Mouse (Mus musculus) c-Kit-positive CD71-positive TER-119-positive erythroid progenitor cells, embryonic 14.5 days (primary cell): ENCODE results near the gene Lamc2.
"Not testable (repeated sequence)": the region's sequence is repeated elsewhere in the genome, so short reads cannot be mapped to it uniquely, and the experiment has no call there.

Source experiments
- DNase-seq: peaks from one replicate; pipeline ENCODE4 v3.0.0-alpha.2; 2013; ENCODE audit warnings: low spot score

The Lamc2 gene

DNA sequence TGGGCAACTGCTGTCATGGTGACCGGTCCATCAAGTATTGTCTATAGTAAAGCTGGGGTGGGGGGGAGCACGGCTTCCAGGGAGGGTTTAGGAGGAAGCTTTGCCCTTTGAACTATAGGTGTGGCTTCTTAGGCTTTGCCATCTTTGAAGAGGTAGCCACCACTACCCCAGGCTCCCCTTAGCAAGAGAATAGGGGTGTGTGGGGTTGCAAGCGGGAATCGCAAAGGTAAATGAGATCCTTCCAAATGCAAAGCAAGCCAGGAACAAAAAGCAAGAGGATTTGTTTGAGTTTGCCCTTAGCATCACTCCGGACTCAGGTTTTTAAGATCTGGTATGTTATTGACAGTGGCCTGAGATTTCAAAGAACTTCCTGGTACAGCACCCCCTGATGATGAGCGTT is 90.9 kb downstream of the Lamc2 start:
- no peak for DNase-seq

DNA sequence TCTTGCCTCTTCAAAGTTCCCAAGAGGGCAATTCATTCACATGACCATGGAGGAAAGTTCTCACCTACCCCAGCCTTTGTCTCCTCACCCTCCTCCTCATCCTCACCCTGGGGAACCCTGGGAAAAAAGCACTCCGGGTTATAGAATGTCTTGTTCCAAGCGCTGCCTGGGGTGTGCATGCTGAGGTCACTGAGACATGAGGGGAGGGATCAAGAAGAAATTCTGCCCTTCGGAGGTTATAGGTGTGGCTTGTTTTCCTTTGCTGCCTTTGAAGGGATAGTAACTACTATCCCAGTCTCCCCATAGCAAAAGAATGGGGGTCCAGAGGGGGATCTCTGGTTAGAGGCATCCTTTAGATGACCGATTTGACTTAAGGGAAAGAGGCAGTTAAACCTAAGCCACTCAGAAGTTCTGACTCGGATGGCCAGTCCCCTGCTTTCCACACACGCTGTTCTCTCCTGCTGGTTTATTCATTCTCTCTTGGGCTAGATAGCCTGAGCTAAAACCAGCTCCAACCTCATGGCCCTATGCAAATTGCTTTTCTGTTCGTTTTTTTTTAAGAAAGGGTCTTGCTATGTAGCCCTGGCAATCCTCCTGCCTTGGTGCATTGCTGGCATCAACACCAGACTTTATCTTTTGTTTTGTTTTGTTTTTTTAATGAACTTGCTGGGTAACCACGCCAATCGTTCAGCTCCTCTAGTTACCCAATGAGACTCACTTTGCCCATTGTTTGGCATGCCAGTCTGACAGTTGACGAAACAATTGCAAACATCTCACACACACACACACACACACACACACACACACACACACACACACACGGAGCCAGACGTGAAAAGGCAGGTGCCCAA is 91.8 kb downstream of the Lamc2 start:
- no peak for DNase-seq

DNA sequence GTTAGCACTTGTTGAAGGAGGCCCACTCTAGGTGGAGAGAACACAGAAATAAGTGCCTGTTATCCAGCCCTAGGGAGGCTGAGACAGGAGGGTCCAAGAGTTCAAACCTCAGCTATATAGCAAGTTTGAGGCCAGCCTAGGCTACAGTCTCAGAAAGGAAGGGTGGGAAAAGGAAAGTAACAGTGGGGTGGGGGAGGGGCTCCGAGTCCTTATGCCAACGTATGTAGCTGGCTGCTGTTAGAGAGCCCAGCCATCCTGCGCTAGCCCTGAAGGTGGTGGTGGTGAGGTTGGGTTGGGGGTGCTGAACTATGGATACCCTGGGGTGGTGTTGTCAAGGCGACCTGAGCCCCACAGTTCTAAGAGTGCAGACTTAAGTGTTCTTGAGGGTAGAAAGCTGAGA is 92.7 kb downstream of the Lamc2 start:
- no peak for DNase-seq

DNA sequence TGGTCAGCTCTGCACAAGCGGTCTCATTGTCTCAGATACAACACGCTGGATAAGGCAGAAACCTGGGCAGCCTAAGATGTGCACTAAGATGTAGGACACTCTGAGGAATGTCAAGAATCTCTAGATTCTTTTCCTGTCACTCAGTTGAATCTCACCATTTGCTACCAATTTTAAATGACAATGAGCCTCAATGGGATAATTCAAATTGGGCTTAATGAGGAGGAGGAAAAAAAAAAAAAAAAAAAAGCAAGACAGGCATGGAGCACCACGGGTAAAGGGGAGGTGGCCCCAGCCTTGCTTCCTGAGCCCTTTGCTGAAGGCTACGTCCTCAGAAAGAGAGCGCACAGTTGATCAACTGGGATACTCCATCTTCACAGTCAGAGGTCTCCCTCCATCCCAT is 93.1 kb downstream of the Lamc2 start:
- no peak for DNase-seq

DNA sequence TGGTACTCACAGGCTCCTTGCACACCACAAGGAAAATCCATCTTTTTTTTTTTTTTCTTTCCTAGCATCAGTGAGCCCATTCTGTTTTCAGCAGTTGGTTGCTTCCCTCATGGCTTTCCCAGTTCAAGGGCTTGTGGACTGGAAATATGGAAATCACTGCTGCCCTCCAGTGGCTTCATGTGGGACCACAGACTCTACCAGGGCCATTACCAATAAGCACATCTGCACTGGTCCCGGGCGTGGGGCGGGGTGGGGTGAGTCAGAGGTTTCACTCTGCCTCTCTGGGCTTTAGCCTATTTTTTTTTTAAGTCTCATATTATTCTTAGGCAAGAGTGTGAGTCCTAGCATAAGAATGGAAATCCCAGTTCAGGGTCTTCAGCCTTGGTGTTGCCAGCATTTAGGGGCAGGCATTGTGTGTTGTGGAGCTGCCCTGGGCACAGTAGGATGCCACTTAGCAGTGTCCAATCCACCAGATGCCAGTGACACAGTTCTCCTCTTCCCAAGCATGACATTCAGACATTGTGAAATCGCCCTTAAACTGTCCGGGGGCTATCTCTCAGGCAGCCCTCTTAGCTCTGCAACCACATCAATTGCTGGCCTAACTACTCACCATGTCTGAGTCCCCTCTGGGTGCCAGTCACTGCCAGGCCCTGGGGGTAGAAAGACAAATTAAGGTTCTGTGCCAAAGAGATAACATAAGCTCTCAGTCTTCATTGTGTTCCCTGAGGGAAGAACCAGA is 93.8 kb downstream of the Lamc2 start:
- DNase-seq, result peak; percentile 48

DNA sequence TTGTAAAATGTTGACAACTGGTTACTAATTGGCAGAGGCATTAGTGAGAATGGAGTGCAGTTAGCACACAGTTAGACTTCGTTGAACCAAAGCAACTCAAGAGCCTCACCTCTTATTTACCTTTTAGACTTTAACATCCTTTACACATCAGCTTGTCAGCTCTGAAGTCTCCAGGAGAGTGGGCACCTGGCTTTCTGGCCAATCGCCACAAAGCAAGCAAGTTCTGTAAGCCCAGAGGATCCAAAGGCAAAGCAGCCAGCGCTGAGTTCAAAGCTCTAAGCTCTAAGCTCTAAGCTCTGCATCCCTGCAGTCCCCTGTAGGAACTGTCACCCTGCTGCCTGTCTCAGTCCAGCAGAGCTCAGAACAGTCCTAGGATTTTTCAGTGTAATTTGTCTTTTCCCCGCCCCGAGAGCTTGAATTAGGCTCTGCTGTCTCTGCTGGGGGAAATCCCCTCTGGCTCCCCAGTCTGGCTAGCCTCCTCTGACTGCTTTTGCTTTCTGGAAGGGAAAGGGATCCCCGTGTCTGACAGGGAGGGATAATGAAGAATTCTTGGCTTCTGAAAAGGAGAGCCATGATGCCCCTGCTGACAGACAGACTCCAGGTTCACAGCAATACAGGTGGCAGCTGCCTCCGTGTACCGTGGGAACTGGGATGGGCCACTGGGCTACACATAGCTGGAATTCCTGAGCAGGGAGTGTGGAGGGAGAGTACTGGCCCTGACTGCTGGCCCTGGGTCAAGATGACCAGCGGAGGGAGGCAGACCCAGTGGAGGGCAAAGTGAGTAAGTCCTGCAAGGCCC is 94.6 kb downstream of the Lamc2 start:
- no peak for DNase-seq

DNA sequence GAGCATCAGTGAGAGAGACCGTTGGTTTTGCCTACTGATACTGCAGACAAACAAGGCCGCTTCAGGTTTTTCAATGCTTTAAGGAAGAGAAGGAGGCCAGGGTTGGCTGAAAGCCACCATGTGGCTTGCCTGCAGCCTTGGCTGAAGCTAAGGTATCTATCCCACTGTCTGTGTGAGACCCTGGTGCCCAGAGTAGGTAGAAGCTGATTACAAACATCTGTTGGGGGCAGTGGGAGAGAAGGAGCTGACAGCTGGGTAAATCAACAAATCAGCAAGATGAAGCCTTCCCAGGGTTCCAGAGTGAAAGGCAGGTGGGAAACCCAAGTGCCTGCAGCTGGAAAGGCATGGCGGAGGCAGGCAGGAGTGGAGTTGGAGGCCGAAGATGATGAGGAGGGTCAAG is 95.4 kb downstream of the Lamc2 start:
- no peak for DNase-seq

DNA sequence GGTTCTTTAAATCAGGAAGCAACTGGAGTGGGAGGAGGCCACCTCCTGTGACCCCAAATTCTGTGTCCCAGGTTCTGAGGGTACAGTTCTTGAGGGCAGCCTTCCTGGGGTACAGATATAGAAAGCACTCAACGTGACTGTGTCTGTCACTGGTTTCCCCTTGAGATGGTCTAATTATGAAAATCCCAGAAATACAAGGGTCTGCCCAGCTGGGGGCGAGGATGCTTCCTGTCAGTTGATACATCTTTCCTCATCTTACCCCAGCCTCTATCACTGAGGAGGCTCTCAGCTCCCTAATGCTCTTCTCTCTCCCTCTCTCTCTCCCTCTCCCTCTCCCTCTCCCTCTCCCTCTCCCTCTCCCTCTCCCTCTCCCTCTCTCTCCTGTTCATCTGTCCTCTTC is 96.2 kb downstream of the Lamc2 start:
- DNase-seq, result peak; percentile 11

DNA sequence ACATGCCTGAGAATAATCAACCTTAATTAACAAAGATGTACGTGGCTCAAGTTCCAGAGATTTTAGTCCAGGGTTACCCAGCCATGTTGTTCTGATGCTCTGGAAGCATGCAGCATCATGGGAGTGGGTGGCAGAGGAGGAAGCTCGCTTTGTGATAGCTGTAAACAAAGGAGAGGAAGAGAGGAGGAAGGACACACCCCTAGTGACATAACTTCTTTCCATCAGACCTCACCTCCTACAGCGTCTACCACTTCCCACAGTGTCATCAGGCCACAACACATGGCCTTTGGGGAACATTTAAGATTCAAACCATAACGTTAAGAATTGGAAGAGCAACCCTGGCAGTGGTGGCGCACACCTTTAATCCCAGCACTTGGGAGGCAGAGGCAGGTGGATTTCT is 98.5 kb downstream of the Lamc2 start:
- DNase-seq, result no peak

DNA sequence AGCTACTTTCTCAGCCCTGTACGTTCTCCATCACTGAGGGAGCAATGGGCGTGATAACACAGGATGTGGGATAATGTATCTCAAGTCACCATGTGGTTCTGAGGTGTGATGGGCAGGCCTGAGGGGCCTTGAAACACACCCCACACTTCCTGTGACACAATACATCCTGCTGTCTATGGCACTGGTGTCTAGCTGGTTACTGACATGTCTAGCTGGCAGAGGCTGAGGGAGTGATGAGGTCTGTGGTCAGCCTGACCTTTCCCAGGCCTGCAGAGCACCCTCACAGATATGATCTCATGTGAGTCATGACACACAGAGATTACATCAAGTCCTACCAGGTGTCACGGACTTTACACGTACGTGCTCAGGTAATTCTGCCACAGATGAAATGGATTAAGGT is 101.0 kb downstream of the Lamc2 start:
- DNase-seq, result no peak

DNA sequence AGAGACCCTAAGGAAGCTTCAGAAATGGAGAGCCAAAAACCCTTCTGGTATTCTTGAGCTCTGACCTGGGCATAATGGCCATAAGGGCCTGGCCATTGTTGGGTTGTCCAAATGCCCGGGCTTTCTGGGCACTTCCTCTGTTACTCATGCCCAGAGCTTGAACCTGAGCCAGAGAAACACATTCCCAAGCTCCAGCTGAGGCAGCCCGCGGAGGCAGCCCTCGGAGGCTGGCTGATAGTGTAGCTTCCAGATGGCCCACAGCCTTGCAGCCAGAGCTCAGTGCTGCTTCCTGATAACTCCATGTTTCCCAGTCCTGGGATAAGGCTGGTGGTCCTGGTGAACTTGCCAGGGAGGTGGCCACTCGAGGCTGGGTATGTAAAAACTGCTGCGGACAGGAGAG is 102.1 kb downstream of the Lamc2 start:
- no peak for DNase-seq

DNA sequence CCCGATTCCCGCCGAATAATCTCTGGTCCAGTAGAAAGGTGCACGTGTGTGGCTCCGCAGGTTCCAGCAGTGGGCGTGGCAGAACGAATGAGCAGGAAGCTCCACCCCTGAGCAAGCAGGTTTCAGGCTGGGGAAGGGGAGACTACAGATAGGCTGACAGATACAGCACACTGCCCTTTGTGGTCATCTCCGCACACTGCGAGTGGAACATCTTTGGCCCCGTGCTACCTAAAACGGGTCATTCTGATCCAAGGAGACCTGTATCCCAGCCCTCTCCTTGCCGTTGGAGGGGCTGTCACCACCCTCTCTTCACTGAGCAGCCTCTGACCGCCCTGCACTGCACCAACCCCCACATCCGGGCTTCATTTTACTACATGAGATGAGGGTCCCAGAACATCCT is 103.0 kb downstream of the Lamc2 start:
- DNase-seq, result not testable (repeated sequence)

DNA sequence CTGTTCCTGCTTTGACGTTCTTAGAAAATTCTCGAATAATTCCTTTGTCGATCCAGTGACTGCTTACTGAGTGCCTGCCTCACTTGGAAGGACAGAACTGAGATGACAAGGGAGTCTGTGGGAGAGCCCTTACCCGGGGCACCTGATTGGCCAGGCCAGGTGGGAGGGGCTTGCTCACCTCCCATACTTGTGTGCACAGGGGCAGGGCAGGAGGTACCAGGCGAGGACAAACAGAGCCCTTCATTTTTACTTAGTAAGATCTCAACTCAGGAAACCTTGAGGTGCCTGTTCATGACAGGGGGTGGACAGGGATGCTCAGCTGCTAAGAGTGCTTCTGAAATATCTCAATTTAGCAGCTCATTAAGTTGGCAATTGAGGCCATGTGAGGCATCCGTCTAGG is 110.3 kb downstream of the Lamc2 start:
- no peak for DNase-seq

DNA sequence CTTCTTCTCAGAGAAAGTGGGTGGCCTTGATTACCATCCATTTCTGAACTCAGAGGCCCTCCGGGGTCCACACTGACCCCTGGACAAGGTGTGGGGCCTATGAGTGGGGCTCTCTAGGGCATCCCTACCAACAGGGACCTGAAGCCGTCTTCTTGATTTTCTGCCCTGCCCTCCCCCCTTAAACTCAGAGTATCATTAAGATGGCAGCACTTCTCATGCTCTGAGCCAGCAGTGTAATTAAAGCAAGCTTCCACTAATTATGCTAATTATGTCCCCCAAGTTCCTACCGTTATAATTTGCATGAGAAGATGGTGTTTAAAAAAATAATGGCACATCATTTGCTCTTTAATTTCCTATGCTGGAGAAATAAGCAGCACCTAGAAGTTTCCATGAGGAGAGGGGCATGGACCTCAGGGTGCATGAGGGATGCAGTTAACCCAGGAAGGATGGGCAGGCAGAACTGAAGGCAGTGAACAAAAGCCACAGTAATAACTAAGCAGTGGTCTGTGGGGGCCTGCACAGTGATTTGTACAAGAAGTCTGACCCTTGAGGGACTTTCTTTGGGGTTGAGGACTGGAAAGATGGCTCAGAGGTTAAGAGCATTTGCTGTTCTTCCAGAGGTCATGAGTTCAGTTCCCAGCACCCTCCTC is 111.0 kb downstream of the Lamc2 start:
- no peak for DNase-seq

DNA sequence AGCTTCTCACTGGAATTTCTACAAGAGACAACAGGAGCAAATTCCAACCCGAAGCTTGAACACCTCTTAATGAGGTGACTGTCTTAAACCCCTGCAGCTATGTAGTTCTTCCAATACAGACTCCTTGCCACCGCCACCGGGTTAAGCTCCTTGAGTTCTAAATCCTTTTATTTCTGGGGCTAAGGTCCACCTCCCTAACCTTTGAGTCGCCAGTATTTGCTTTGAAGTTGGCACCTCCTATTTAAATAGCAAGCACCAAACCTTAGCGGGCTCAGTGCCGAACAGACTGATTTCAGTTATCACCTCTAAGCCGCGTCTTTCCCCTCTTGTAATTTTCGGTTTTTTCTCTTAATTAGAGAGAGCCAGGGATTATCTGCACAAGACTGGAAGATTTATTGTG is 112.8 kb downstream of the Lamc2 start:
- no peak for DNase-seq
